23 mouse cellular contexts compared by ENCODE assay signal in genomic region chr3:144581842-144582241, GRCm38 (mm10). TPM values are rescaled to one million over a fixed set of nuclear protein-coding genes. Genes with fewer than 3 reads are reported as not detected.
DNase-seq lines count a peak whose midpoint lies in the region; ATAC-seq and TF ChIP-seq lines count a peak whose summit lies in the region.
"Had no signal": no experiment of that assay in that cellular context is flagged by ENCODE, and none has a peak within 500 bp of the region (broad histone marks: within the 10 kb centered on the region; RNA-seq: fewer than 3 reads in every experiment).

No protein-coding gene starts in this region.

- peaks cover 51% of the 10 kb centered on the region for H3K36me3 ChIP-seq in heart, embryonic 10.5 days
- H3K36me3 ChIP-seq in heart, embryonic 16.5 days (ENCODE audit: control insufficient read depth, insufficient read depth), result peaks cover 14% of the 10 kb centered on the region; the same call in 1 of the 2 replicates
- peaks cover 37% of the 10 kb centered on the region for H3K36me3 ChIP-seq in heart, adult 2 months (ENCODE audit: control insufficient read depth, insufficient read depth, low read length)
- H3K36me3 ChIP-seq in lung, embryonic 14.5 days (ENCODE audit: insufficient read depth), result peaks cover 51% of the 10 kb centered on the region

- ATAC-seq in heart, embryonic 16.5 days (replicated peaks; ENCODE audit: extremely low read depth, insufficient read depth, low FRiP score), result no peak
- ATAC-seq in lung, embryonic 14.5 days (ENCODE audit: insufficient read depth), result no peak
- ATAC-seq: forebrain, postnatal 0 days; hindbrain, embryonic 16.5 days; Patski had no signal

- no peak for TF ChIP-seq POLR2A in heart, adult 2 months (IDR thresholded peaks at IDR 0.05; ENCODE audit: insufficient read depth, low read depth, low read length)
- no peak for TF ChIP-seq POLR2A in embryonic fibroblast, embryonic 13.5 days (IDR thresholded peaks at IDR 0.05; ENCODE audit: low read depth, low read length)

- H3K9me3 ChIP-seq in heart, embryonic 10.5 days, result no peaks in the 10 kb centered on the region
- H3K9me3 ChIP-seq in heart, embryonic 16.5 days (replicated peaks; ENCODE audit: control insufficient read depth, low read length), result no peaks in the 10 kb centered on the region
- no peaks in the 10 kb centered on the region for H3K9me3 ChIP-seq in lung, embryonic 14.5 days (ENCODE audit: low read depth, low read length)
- H3K9me3 ChIP-seq: hindbrain, embryonic 10.5 days; midbrain, embryonic 12.5 days; neural tube, embryonic 15.5 days had no signal

- H3K27me3 ChIP-seq in heart, embryonic 10.5 days (ENCODE audit: insufficient read depth, poor library complexity, severe bottlenecking), result no peaks in the 10 kb centered on the region
- H3K27me3 ChIP-seq in heart, embryonic 16.5 days (ENCODE audit: control insufficient read depth, insufficient read depth, low read length), result no peaks in the 10 kb centered on the region
- no peaks in the 10 kb centered on the region for H3K27me3 ChIP-seq in heart, adult 2 months (ENCODE audit: control insufficient read depth, insufficient read depth, low read length)
- H3K27me3 ChIP-seq in lung, embryonic 14.5 days (ENCODE audit: insufficient read depth, low read length), result no peaks in the 10 kb centered on the region
- H3K27me3 ChIP-seq: midbrain, embryonic 12.5 days; neural tube, embryonic 15.5 days; Patski had no signal

- intact Hi-C loops in heart, postnatal 36 days (cut with DNase I), result no loop called here
- intact Hi-C loops in heart, adult 2 months (cut with DNase I), result loop anchor here (5.0 kb wide), 1 partner anchor 35 kb away; no protein-coding TSS in a partner anchor

- H3K27ac ChIP-seq in heart, embryonic 10.5 days, result peak overlapping the region; percentile 30; the same call in 1 of the 2 replicates
- peak overlapping the region; percentile 42 for H3K27ac ChIP-seq in heart, embryonic 16.5 days (ENCODE audit: low read length)
- no peak overlapping the region for H3K27ac ChIP-seq in heart, adult 2 months
- 0 out of 2 replicates have a peak overlapping the region, but pooled peaks have one; percentile 13 for H3K27ac ChIP-seq in lung, embryonic 14.5 days (ENCODE audit: low read depth)
- H3K27ac ChIP-seq in embryonic fibroblast, embryonic 13.5 days (ENCODE audit: insufficient read depth, low read length), result peak overlapping the region; percentile 94
- H3K27ac ChIP-seq: hindbrain, embryonic 10.5 days; left cerebral cortex, adult 2 months; midbrain, embryonic 12.5 days; neural tube, embryonic 15.5 days; stomach, postnatal 0 days had no signal

- H3K4me1 ChIP-seq in heart, embryonic 10.5 days, result peaks cover 50% of the 10 kb centered on the region
- peaks cover 41% of the 10 kb centered on the region for H3K4me1 ChIP-seq in heart, embryonic 16.5 days (ENCODE audit: control insufficient read depth, insufficient read depth, low read length)
- peaks cover 15% of the 10 kb centered on the region for H3K4me1 ChIP-seq in heart, adult 2 months (ENCODE audit: control insufficient read depth, insufficient read depth, low read length)
- 0 out of 2 replicates have a peak, but pooled peaks cover 5% of the 10 kb centered on the region for H3K4me1 ChIP-seq in lung, embryonic 14.5 days (ENCODE audit: insufficient read depth)
- H3K4me1 ChIP-seq in embryonic fibroblast, embryonic 13.5 days (ENCODE audit: control insufficient read depth, insufficient read depth, low read length), result peaks cover 28% of the 10 kb centered on the region
- H3K4me1 ChIP-seq: hindbrain, embryonic 10.5 days; neural tube, embryonic 15.5 days had no signal

- 48% methylated on average over 3 of the region's 3 CpGs for WGBS in heart, embryonic 10.5 days
- WGBS in heart, embryonic 16.5 days, result 42% methylated on average over 3 of the region's 3 CpGs
- 46% methylated on average over 3 of the region's 3 CpGs for WGBS in heart, adult 2 months
- 46% methylated on average over 3 of the region's 3 CpGs for WGBS in lung, embryonic 14.5 days

- peak overlapping the region; percentile 21; the same call in 1 of the 2 replicates for H3K9ac ChIP-seq in heart, embryonic 16.5 days (ENCODE audit: low read length)
- no peak overlapping the region for H3K9ac ChIP-seq in heart, adult 2 months (ENCODE audit: low read depth, low read length)
- H3K9ac ChIP-seq in lung, embryonic 14.5 days, result no peak overlapping the region
- H3K9ac ChIP-seq: forebrain, postnatal 0 days; midbrain, embryonic 12.5 days; neural tube, embryonic 15.5 days had no signal

- peak; percentile 11 for DNase-seq in heart, embryonic 10.5 days (ENCODE audit: low spot score)
- no peak for DNase-seq in heart, postnatal 36 days
- DNase-seq in heart, adult 2 months, result no peak
- no peak for DNase-seq in lung, embryonic 14.5 days
- no peak for DNase-seq in lung, postnatal 14 days
- no peak for DNase-seq in cerebellum, adult 11 months
- DNase-seq: adrenal gland, postnatal 36 days; cerebellum, adult 9-11 months; forebrain, postnatal 0 days; gastrocnemius, postnatal 36 days; kidney, adult 18-20 months; lung, adult 18-20 months; thymus, adult 2 months; thymus, postnatal 4 days had no signal

- TF ChIP-seq EP300 in heart, adult 2 months (IDR thresholded peaks at IDR 0.05; ENCODE audit: insufficient read depth, low read depth, low read length), result no peak

- TF ChIP-seq CTCF in heart, adult 2 months (IDR thresholded peaks at IDR 0.05), result no peak
- TF ChIP-seq CTCF in lung, embryonic 14.5 days (IDR thresholded peaks at IDR 0.05; ENCODE audit: low read depth), result no peak
- no peak for TF ChIP-seq CTCF in embryonic fibroblast, embryonic 13.5 days (IDR thresholded peaks at IDR 0.05; ENCODE audit: borderline replicate concordance, insufficient read depth, low read length)

- 0 out of 2 replicates have a peak overlapping the region, but pooled peaks have one; percentile 7 for H3K4me2 ChIP-seq in heart, embryonic 16.5 days (ENCODE audit: low read depth, low read length)
- no peak overlapping the region for H3K4me2 ChIP-seq in lung, embryonic 14.5 days
- H3K4me2 ChIP-seq: midbrain, embryonic 12.5 days; neural tube, embryonic 15.5 days had no signal

- H3K79me2 ChIP-seq in heart, adult 2 months (replicated peaks; ENCODE audit: control insufficient read depth, insufficient read depth, low read length), result peaks cover 5% of the 10 kb centered on the region

- H3K4me3 ChIP-seq in heart, embryonic 10.5 days, result no peak overlapping the region
- H3K4me3 ChIP-seq in heart, embryonic 16.5 days (ENCODE audit: low read length), result no peak overlapping the region
- no peak overlapping the region for H3K4me3 ChIP-seq in heart, adult 2 months
- H3K4me3 ChIP-seq in lung, embryonic 14.5 days (ENCODE audit: low read depth, low read length), result no peak overlapping the region
- no peak overlapping the region for H3K4me3 ChIP-seq in embryonic fibroblast, embryonic 13.5 days (ENCODE audit: insufficient read depth, low read length)
- H3K4me3 ChIP-seq: hindbrain, embryonic 10.5 days; left cerebral cortex, adult 2 months; midbrain, embryonic 12.5 days; neural tube, embryonic 15.5 days had no signal

RNA-seq across cellular contexts. Expression of gene Selenof, which starts 11.7 kb away (rescaled TPM):
- polyA plus RNA-seq in heart, embryonic 10.5 days (2016; fragmentation: Nextera tagmentation; extraction: Ambion mirVana), result 459 and 498 TPM in 2 replicates
- 100 to 1,000 TPM; 134 to 135 TPM for total RNA-seq in heart, postnatal 36 days (2021)
- 453 and 470 TPM in 2 replicates for polyA plus RNA-seq in heart, embryonic 16.5 days (2015; fragmentation: Nextera tagmentation; extraction: Ambion mirVana)
- total RNA-seq in heart, adult 2 months (2021), result 100 to 1,000 TPM; 127 to 136 TPM
- 97.2 and 155 TPM in 2 replicates for polyA plus RNA-seq in heart, adult 2 months (2012; rRNA removed)
- polyA plus RNA-seq in lung, embryonic 14.5 days (2014; fragmentation: Nextera tagmentation; extraction: Ambion mirVana), result 497 and 531 TPM in 2 replicates
- 653 and 674 TPM in 2 replicates for polyA plus RNA-seq in embryonic fibroblast, embryonic 13.5 days (2011; ENCODE audit: insufficient read length, low read depth, missing spikeins)

RNA-seq across cellular contexts. Expression of gene Hs2st1, which starts 11.9 kb away (rescaled TPM):
- 8.6 and 14.0 TPM in 2 replicates for polyA plus RNA-seq in heart, embryonic 10.5 days (2016; fragmentation: Nextera tagmentation; extraction: Ambion mirVana)
- 10 to 100 TPM in 1 of 2 experiments, 1 to 10 TPM in 1; 8.8 to 11.2 TPM for total RNA-seq in heart, postnatal 36 days (2021)
- 6.3 and 6.6 TPM in 2 replicates for polyA plus RNA-seq in heart, embryonic 16.5 days (2015; fragmentation: Nextera tagmentation; extraction: Ambion mirVana)
- 1 to 10 TPM; 7.2 to 8.4 TPM for total RNA-seq in heart, adult 2 months (2021)
- polyA plus RNA-seq in heart, adult 2 months (2012; rRNA removed), result 2.3 and 5.2 TPM in 2 replicates
- 11.9 and 13.3 TPM in 2 replicates for polyA plus RNA-seq in lung, embryonic 14.5 days (2014; fragmentation: Nextera tagmentation; extraction: Ambion mirVana)
- 75.7 and 83.7 TPM in 2 replicates for polyA plus RNA-seq in embryonic fibroblast, embryonic 13.5 days (2011; ENCODE audit: insufficient read length, low read depth, missing spikeins)
